Mouse (Mus musculus) forebrain, embryonic 16.5 days (tissue): ENCODE results near the gene Ints7. TPM values are rescaled to one million over a fixed set of nuclear protein-coding genes. Genes with fewer than 3 reads are reported as not detected.

Source experiments
- ATAC-seq: fragments of 200-750 bp; cut with Nextera tagmentation; 2 replicates; pipeline ENCODE4 v1.8.0; 2017; ENCODE audit warnings: mild to moderate bottlenecking, moderate library complexity
- H3K27ac ChIP-seq: fragments of 300-500 bp; sonication (generic); 2 replicates; pipeline ENCODE4 v1.5.1; 2014; ENCODE audit warnings: low read length, control low read depth
- H3K27me3 ChIP-seq: fragments of 300-500 bp; sonication (generic); replicated peaks from 2 replicates; pipeline ENCODE4 v1.6.1; 2014; ENCODE audit warnings: low read length; ENCODE audit not compliant: control insufficient read depth, insufficient read depth
- H3K36me3 ChIP-seq: fragments of 300-500 bp; sonication (generic); 2 replicates; pipeline ENCODE4 v1.6.1; 2014; ENCODE audit not compliant: control insufficient read depth, insufficient read depth
- H3K4me1 ChIP-seq: fragments of 300-500 bp; sonication (generic); replicated peaks from 2 replicates; pipeline ENCODE4 v1.6.1; 2014; ENCODE audit warnings: low read length; ENCODE audit not compliant: control insufficient read depth, insufficient read depth
- H3K4me2 ChIP-seq: fragments of 300-500 bp; sonication (generic); 2 replicates; pipeline ENCODE4 v1.6.1; 2014; ENCODE audit warnings: mild to moderate bottlenecking, low read length, control low read depth
- H3K4me3 ChIP-seq: fragments of 300-500 bp; sonication (generic); replicated peaks from 2 replicates; pipeline ENCODE4 v1.5.1; 2014; ENCODE audit warnings: mild to moderate bottlenecking, low read length, control low read depth
- H3K9ac ChIP-seq: fragments of 300-500 bp; sonication (generic); replicated peaks from 2 replicates; pipeline ENCODE4 v1.6.1; 2014; ENCODE audit warnings: low read depth, low read length, control low read depth
- H3K9me3 ChIP-seq: fragments of 300-500 bp; sonication (generic); 2 replicates; pipeline ENCODE4 v1.6.1; 2016; ENCODE audit warnings: low read length; ENCODE audit not compliant: control insufficient read depth
- WGBS: fragments of 180-500 bp; shearing (Covaris S2); extraction: QIAGEN DNeasy Blood & Tissue Kit; methylation state at CpG from one replicate; pipeline ENCODE4 v1.1.7; 2014; 5-methylcytosine and 5-hydroxymethylcytosine counted together
- polyA plus RNA-seq: library from polyadenylated mRNA; unstranded; fragments of >200 nt; fragmentation: Nextera tagmentation; extraction: Ambion mirVana; gene quantifications from 2 replicates; pipeline ENCODE4 v1.2.1, GENCODE M21; 2015

The Ints7 gene
- polyA plus RNA-seq, 1 experiment from 2014 or later = 49.0 TPM

DNA sequence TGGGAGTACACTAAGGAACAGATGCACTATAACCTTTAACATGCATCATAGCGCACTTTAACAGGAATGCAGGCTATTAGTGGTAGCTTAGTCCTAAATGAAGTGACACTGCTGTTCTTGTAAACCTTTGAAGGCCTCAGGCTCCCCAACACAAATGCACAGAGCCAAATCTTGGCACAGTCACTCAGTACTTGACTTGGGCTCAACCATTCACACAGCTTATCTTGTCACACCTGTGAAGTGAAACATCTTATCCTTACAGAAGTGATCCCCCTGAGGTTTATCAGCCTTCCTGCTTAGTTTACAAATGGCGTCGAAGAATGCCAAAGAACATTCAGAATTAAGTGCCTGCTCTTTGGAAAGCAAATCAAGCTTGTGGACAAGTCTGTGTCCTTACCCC, 31.7 kb upstream of the Ints7 start:
- Histone ChIP-seq H3K27me3 (no peaks in the 10 kb centered on the region), H3K36me3 (no peaks in the 10 kb centered on the region), H3K9ac (no peak overlapping the region), H3K4me2 (no peak overlapping the region), H3K27ac (no peak overlapping the region), H3K9me3 (no peaks in the 10 kb centered on the region), H3K4me3 (no peak overlapping the region), H3K4me1 (no peaks in the 10 kb centered on the region)
- 93% methylated on average over 3 of the region's 3 CpGs for WGBS
- no peak for ATAC-seq

DNA sequence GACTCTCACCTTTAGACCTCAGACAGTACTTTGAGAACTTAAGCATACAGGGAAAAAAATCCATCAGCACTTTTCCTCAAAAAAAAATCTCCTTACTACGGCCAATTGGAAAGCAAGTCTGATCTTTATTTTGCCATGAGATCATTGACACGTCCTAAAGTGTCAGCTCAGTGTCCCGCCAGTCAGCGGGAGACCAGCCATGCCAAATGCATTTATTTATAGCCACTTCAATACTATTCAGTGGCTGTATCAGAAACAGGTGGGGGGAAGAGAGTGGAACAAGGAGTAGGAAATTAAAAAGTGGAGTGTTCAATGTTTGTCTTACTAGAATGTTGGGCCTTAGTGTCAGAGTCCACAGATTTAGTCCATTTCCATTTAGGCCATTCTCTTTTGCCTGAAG, 24.6 kb upstream of the Ints7 start:
- no peaks in the 10 kb centered on the region for H3K4me1 ChIP-seq
- no peaks in the 10 kb centered on the region for H3K9me3 ChIP-seq
- no peak overlapping the region for H3K4me3 ChIP-seq
- H3K27me3 ChIP-seq = no peaks in the 10 kb centered on the region
- WGBS = 70% methylated on average over 4 of the region's 4 CpGs
- no peaks in the 10 kb centered on the region for H3K36me3 ChIP-seq
- ATAC-seq = no peak
- no peak overlapping the region for H3K9ac ChIP-seq
- no peak overlapping the region for H3K4me2 ChIP-seq
- H3K27ac ChIP-seq = no peak overlapping the region

DNA sequence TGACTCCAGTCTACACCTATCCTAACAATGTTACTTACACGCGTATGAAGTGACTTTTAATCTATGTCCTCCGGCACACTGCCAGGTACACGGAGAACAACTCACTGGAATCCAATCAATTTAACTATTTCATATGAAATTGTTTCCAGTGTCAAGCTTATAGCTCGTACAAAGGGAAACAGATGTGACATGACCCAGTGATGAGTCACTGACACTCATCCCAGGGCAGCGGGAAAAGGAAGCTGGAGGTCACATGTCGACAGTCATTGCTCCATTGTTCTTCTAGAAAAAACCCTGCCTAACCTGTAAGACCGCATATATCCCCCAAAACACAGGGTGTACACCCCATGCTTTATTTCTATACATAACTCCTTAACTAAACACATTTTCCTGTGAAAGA, 18.3 kb upstream of the Ints7 start:
- WGBS = 86% methylated on average over 8 of the region's 8 CpGs
- H3K4me3 ChIP-seq = no peak overlapping the region
- no peaks in the 10 kb centered on the region for H3K36me3 ChIP-seq
- H3K9me3 ChIP-seq = no peaks in the 10 kb centered on the region
- no peaks in the 10 kb centered on the region for H3K27me3 ChIP-seq
- no peaks in the 10 kb centered on the region for H3K4me1 ChIP-seq
- H3K4me2 ChIP-seq = no peak overlapping the region
- H3K27ac ChIP-seq = no peak overlapping the region
- no peak overlapping the region for H3K9ac ChIP-seq
- ATAC-seq = no peak

DNA sequence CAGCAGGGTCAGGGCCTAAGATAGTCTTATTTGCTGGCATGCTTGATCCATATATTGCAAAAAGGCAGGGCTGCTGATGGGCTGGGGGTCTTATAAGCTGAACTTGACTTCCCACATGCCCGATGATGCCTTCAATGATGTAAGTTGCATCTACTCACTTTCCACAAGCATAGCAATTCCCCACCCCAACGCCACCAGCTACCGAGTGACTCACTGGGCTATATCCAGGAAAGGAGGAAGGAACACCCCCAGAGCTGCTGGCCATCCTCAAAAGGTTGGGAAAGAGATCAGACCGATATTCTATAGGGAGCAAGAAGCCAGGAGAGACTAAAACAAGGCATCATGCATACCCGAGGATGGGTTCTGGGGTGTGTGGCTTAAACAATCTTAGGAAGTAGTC, 15.7 kb upstream of the Ints7 start:
- Histone ChIP-seq H3K4me1 (no peaks in the 10 kb centered on the region), H3K36me3 (no peaks in the 10 kb centered on the region), H3K27me3 (no peaks in the 10 kb centered on the region), H3K9ac (no peak overlapping the region), H3K27ac (no peak overlapping the region), H3K4me2 (no peak overlapping the region), H3K9me3 (no peaks in the 10 kb centered on the region), H3K4me3 (no peak overlapping the region)
- WGBS = 95% methylated on average over 5 of the region's 5 CpGs
- ATAC-seq = no peak

DNA sequence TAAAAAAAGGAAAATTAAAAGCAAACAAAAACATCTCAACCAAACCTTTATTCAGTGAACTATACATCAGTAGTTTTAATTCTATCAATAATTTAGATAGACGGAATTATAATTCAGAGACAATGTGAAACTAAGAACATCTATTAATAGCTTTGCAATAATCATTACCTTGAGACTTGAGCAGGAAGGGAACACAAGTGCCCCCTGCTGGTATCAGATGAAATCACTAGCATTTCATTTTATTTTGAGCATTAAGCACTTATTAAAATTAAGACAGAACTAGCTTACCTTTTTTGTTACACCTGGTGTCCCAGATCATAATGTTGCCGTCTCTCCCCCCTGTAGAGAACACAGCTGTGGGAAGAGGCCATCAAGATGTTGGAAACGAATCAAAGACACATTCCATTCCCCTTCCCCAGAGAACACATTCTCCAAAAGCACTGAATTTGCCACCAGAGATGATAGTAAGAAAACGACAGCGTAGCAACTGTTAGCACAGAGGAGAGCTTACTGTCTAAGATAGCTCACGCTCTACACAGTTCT, 12.5 kb upstream of the Ints7 start:
- no peak overlapping the region for H3K4me3 ChIP-seq
- no peak overlapping the region for H3K4me2 ChIP-seq
- no peak overlapping the region for H3K27ac ChIP-seq
- WGBS = 74% methylated on average over 6 of the region's 6 CpGs
- ATAC-seq = no peak
- H3K9me3 ChIP-seq = no peaks in the 10 kb centered on the region
- H3K36me3 ChIP-seq = no peaks in the 10 kb centered on the region
- H3K9ac ChIP-seq = no peak overlapping the region
- no peaks in the 10 kb centered on the region for H3K27me3 ChIP-seq
- H3K4me1 ChIP-seq = no peaks in the 10 kb centered on the region

DNA sequence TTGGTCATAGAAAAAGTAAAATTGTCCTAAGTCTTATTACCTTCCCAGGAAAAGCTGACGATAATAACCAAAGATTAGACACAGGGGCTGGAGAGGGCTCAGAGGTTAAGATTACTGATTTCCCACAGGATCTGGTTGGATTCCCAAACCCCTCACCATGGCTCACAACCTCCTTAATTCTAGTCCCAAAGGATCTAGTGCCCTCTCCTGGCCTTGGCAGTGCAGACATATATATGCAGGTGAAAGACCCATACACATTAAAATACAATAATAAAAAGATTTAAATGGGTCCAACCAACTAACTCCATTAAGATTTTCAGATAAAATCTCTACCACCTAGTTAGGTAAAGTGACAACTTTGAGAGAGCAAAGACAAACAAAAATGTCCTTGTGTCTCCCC, 7.6 kb upstream of the Ints7 start:
- Histone ChIP-seq H3K36me3 (no peaks in the 10 kb centered on the region), H3K4me3 (no peak overlapping the region), H3K9me3 (no peaks in the 10 kb centered on the region), H3K27me3 (no peaks in the 10 kb centered on the region), H3K4me2 (no peak overlapping the region), H3K9ac (no peak overlapping the region), H3K27ac (no peak overlapping the region), H3K4me1 (no peaks in the 10 kb centered on the region)
- no peak for ATAC-seq
- 89% methylated on average over 1 of the region's 1 CpGs for WGBS

DNA sequence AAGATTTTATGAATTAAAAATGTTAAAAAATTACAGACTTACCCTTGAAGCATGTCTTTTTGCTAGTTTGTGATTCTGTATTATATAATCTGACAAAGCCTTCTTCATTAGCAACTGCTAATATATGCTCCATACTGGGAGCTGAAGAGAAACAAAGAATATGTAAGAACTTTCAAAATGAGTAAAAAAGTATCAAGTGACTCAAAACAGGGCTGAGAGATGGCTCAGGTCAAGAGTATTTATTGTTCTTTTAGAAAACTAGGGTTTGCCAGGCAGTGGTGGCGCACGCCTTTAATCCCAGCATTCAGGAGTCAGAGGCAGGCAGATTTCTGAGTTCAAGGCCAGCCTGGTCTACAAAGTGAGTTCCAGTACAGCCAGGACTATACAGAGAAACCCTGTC, 5.8 kb upstream of the Ints7 start:
- H3K4me1 ChIP-seq = peaks cover 7% of the 10 kb centered on the region
- H3K4me2 ChIP-seq = no peak overlapping the region
- no peak overlapping the region for H3K27ac ChIP-seq
- H3K9ac ChIP-seq = no peak overlapping the region
- H3K36me3 ChIP-seq = no peaks in the 10 kb centered on the region
- H3K4me3 ChIP-seq = no peak overlapping the region
- ATAC-seq = no peak
- no peaks in the 10 kb centered on the region for H3K9me3 ChIP-seq
- H3K27me3 ChIP-seq = no peaks in the 10 kb centered on the region
- WGBS = 91% methylated on average over 2 of the region's 2 CpGs

DNA sequence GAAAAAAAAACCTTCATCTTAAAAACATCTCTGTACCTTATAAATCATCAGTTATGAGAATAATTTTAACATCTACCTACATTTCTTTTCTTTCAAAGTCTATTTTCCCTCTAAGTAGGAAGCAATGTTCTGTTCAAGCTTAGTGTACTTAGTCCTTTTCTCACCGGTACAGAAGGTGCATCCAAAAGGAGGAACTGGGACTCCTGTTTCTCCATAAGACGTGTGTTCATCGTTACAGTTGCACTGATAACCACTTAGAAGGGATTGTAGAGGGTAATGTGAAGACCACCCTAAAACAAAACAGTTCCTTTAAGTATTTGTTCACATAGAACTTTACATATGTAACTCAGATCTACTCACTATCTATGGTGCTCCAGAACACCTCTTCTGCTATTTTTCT, 5.0 kb upstream of the Ints7 start:
- H3K36me3 ChIP-seq = no peaks in the 10 kb centered on the region
- no peak overlapping the region for H3K27ac ChIP-seq
- WGBS = 90% methylated on average over 3 of the region's 3 CpGs
- H3K9me3 ChIP-seq = no peaks in the 10 kb centered on the region
- H3K4me2 ChIP-seq = no peak overlapping the region
- no peak for ATAC-seq
- H3K27me3 ChIP-seq = no peaks in the 10 kb centered on the region
- H3K9ac ChIP-seq = no peak overlapping the region
- no peak overlapping the region for H3K4me3 ChIP-seq
- peaks cover 9% of the 10 kb centered on the region for H3K4me1 ChIP-seq

DNA sequence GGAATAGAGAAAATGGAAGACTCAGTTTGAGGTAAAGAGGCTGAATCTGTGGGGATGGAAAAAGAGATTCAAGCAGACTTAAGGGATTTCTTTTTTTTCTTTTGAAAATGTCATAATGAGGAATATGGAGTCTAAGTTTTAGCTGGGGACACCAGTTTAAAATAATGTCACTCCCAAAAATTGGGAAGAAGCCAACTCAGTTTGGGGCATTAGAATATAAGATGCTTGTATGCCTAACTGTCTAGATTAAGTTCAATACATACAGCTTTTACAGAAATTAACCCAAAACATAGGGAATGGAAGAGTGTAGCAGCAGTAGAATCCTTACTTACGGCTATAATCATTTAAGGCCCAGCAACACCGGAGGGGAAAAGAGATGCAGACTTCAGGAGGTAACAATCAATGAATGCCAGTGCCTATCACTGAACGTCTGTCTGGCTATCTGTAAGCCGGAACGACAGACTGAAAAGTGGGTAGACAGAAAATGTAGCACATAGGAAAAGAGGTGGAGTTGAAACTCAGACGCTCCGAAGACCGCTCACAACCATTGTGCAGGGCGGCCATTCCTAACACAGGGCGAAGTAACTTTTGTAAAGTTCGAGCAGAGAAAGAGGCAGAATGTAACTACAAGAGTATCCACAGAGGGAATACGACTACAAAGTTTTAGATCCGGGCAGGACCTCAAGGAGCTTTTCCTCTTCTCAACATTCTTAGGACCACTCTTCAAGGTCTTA, 1.4 kb upstream of the Ints7 start:
- H3K9ac ChIP-seq = peak overlapping the region; percentile 55
- peak overlapping the region; percentile 59 for H3K4me2 ChIP-seq
- WGBS = 1% methylated on average over 13 of the region's 13 CpGs
- no peaks in the 10 kb centered on the region for H3K36me3 ChIP-seq
- H3K9me3 ChIP-seq = no peaks in the 10 kb centered on the region
- H3K27me3 ChIP-seq = no peaks in the 10 kb centered on the region
- peak overlapping the region; percentile 90 for H3K4me3 ChIP-seq
- peaks cover 31% of the 10 kb centered on the region for H3K4me1 ChIP-seq
- H3K27ac ChIP-seq = no peak overlapping the region
- ATAC-seq = no peak
